Mouse (Mus musculus): ENCODE results near the gene 2010300C02Rik.

DNA sequence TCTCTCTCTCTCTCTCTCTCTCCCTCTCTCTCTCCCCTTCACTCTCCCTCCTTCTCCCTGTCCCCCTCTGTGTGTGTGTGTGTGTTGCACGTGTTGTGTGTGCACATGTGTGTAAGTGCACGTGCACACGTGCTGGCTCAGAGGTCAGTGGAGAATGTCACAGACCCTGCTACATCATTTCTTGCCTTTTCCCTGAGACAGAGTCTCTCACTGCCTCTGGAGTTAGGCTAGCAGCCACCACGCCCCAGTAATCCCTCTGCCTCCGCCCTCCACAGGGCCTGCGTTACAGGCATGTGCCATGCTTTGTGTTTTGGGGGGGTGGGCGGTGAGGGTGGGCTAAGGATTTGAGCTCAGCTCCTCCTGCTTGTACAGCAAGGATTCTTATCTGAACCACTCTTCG lies 118.4 kb downstream of the 2010300C02Rik start:
- TF ChIP-seq CTCF (conservative IDR thresholded peaks at IDR 0.05; ENCODE audit: low read length): no peak
- no peak for TF ChIP-seq POU5F1 (IDR thresholded peaks at IDR 0.05; ENCODE audit: borderline replicate concordance, low read length)
- TF ChIP-seq NANOG (IDR thresholded peaks at IDR 0.05; ENCODE audit: borderline replicate concordance, low read length): no peak
